ENCODE assay signal across 11 mouse cellular contexts in genomic region chr11:101162772-101163171, GRCm38 (mm10). TPM values are rescaled to one million over a fixed set of nuclear protein-coding genes. Genes with fewer than 3 reads are reported as not detected.
DNase-seq lines count a peak whose midpoint lies in the region; ATAC-seq lines count a peak whose summit lies in the region.
"Had no signal": no experiment of that assay in that cellular context is flagged by ENCODE, and none has a peak within 500 bp of the region (broad histone marks: within the 10 kb centered on the region; RNA-seq: fewer than 3 reads in every experiment).

No protein-coding gene starts in this region.

- H3K27ac ChIP-seq in forebrain, embryonic 12.5 days, result no peak overlapping the region
- H3K27ac ChIP-seq: liver, embryonic 15.5 days; neural tube, embryonic 13.5 days had no signal

- 48% methylated on average over 5 of the region's 5 CpGs for WGBS in forebrain, embryonic 12.5 days

- H3K4me3 ChIP-seq in forebrain, embryonic 12.5 days (replicated peaks), result no peak overlapping the region
- H3K4me3 ChIP-seq: erythroblast, embryonic 14.5 days; liver, embryonic 15.5 days; neural tube, embryonic 13.5 days had no signal

- H3K27me3 ChIP-seq in forebrain, embryonic 12.5 days, result peaks cover 81% of the 10 kb centered on the region

- no peak overlapping the region for H3K9ac ChIP-seq in forebrain, embryonic 12.5 days
- H3K9ac ChIP-seq: liver, embryonic 15.5 days; neural tube, embryonic 13.5 days had no signal

- DNase-seq in cerebellum, adult 11-12 months, result peak; percentile 73
- no peak for DNase-seq in cerebellum, adult 9-10 months
- peak; percentile 64 for DNase-seq in ovary, postnatal 36 days (ENCODE audit: low spot score)
- DNase-seq in ovary, postnatal 14 days (ENCODE audit: low spot score), result no peak
- peak; percentile 63 to 78 for DNase-seq in kidney, adult 8-10 months
- DNase-seq in testis, postnatal 14 days (ENCODE audit: low spot score), result peak; percentile 73
- DNase-seq in right cerebral cortex, postnatal 14 days, result no peak

- H3K4me2 ChIP-seq in forebrain, embryonic 12.5 days, result no peak overlapping the region
- H3K4me2 ChIP-seq: liver, embryonic 15.5 days; neural tube, embryonic 13.5 days had no signal

- ATAC-seq in forebrain, embryonic 12.5 days (ENCODE audit: low FRiP score), result no peak

- H3K36me3 ChIP-seq in forebrain, embryonic 12.5 days (replicated peaks), result peaks cover 21% of the 10 kb centered on the region

- peaks cover 14% of the 10 kb centered on the region for H3K4me1 ChIP-seq in forebrain, embryonic 12.5 days

- H3K9me3 ChIP-seq in forebrain, embryonic 12.5 days, result no peaks in the 10 kb centered on the region
- H3K9me3 ChIP-seq: liver, embryonic 15.5 days; neural tube, embryonic 13.5 days had no signal

RNA-seq across cellular contexts. Expression of gene Tubg2, which starts 7.1 kb away (rescaled TPM):
- polyA plus RNA-seq in forebrain, embryonic 12.5 days (2016; fragmentation: Nextera tagmentation; extraction: Ambion mirVana), result 7.6 and 8.3 TPM in 2 replicates
- polyA plus RNA-seq: erythroblast, embryonic 14.5 days had no signal

RNA-seq across cellular contexts. Expression of gene Cntnap1, which starts 7.6 kb away (rescaled TPM):
- polyA plus RNA-seq in forebrain, embryonic 12.5 days (2016; fragmentation: Nextera tagmentation; extraction: Ambion mirVana), result 0.46 and 0.57 TPM in 2 replicates

RNA-seq across cellular contexts. Expression of gene Plekhh3, which starts 8.4 kb away (rescaled TPM):
- 9.2 and 9.6 TPM in 2 replicates for polyA plus RNA-seq in forebrain, embryonic 12.5 days (2016; fragmentation: Nextera tagmentation; extraction: Ambion mirVana)

RNA-seq across cellular contexts. Expression of gene Ccr10, which starts 12.5 kb away (rescaled TPM):
- 0.10 TPM in 1 of 2 replicates, not detected in the other for polyA plus RNA-seq in forebrain, embryonic 12.5 days (2016; fragmentation: Nextera tagmentation; extraction: Ambion mirVana)

RNA-seq across cellular contexts. Expression of gene Tubg1, which starts 43.0 kb away (rescaled TPM):
- polyA plus RNA-seq in forebrain, embryonic 12.5 days (2016; fragmentation: Nextera tagmentation; extraction: Ambion mirVana), result 103 and 108 TPM in 2 replicates

Comparison
In these comparisons a context has a peak if more than half of its experiments do, and no peak if none do; other contexts are left out.
1. DNase-seq: peak in cerebellum, adult 11-12 months (single experiment), ovary, postnatal 36 days (single experiment), kidney, adult 8-10 months (2 of 2) and testis, postnatal 14 days (single experiment); none in cerebellum, adult 9-10 months (single experiment), ovary, postnatal 14 days (single experiment) and right cerebral cortex, postnatal 14 days (single experiment).